ENCODE assay signal across 8 mouse cellular contexts in the genomic region with DNA sequence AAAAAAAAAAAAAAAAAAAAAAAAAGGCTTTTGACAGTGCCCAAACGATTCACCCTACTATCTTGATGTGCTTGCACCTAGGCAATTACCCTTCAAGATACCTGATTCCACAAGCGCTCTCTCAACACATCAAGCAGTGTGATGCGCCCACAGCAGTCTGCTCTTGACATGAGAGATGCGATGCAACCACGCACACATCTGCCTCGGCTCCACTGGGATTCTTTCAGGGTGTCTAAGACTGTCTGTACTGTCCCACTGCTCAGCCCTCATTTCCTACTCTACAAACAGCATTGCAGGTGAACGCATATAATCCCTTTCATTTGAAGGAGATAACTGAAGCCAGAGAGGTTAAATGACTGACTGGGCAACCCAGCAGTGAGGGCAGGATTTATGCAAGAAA. TPM values are rescaled to one million over a fixed set of nuclear protein-coding genes. Genes with fewer than 3 reads are reported as not detected.
DNase-seq lines count a peak whose midpoint lies in the region; ATAC-seq and TF ChIP-seq lines count a peak whose summit lies in the region.

No protein-coding gene starts in this region.

- H3K4me3 ChIP-seq in cerebellum, adult 2 months (replicated peaks; ENCODE audit: insufficient read depth, low read depth, low read length): peak overlapping the region; percentile 66
- peak overlapping the region; percentile 93 for H3K4me3 ChIP-seq in lung, postnatal 0 days (ENCODE audit: low read depth, low read length)
- H3K4me3 ChIP-seq in intestine, embryonic 14.5 days (ENCODE audit: low read depth, low read length): peak overlapping the region; percentile 95
- peak overlapping the region; percentile 89 for H3K4me3 ChIP-seq in neural tube, embryonic 12.5 days

- WGBS in cerebellum, adult 2 months: 23% methylated on average over 7 of the region's 7 CpGs
- 47% methylated on average over 7 of the region's 7 CpGs for WGBS in lung, postnatal 0 days
- 58% methylated on average over 7 of the region's 7 CpGs for WGBS in intestine, embryonic 14.5 days
- WGBS in neural tube, embryonic 12.5 days: 66% methylated on average over 7 of the region's 7 CpGs

- no peak for TF ChIP-seq CTCF in cerebellum, adult 2 months (IDR thresholded peaks at IDR 0.05; ENCODE audit: borderline replicate concordance, insufficient read depth, low read depth, low read length)
- no peak for TF ChIP-seq CTCF in lung, postnatal 0 days (IDR thresholded peaks at IDR 0.05)

- peak overlapping the region; percentile 73 for H3K9ac ChIP-seq in lung, postnatal 0 days (replicated peaks; ENCODE audit: low read depth)
- peak overlapping the region; percentile 95 for H3K9ac ChIP-seq in intestine, embryonic 14.5 days (ENCODE audit: low read length)
- peak overlapping the region; percentile 94 for H3K9ac ChIP-seq in neural tube, embryonic 12.5 days

- H3K27ac ChIP-seq in cerebellum, adult 2 months (ENCODE audit: insufficient read depth, low read length): no peak overlapping the region
- no peak overlapping the region for H3K27ac ChIP-seq in lung, postnatal 0 days (ENCODE audit: low read length)
- no peak overlapping the region for H3K27ac ChIP-seq in intestine, embryonic 14.5 days (ENCODE audit: low read depth)
- H3K27ac ChIP-seq in neural tube, embryonic 12.5 days: no peak overlapping the region

- TF ChIP-seq EP300 in lung, postnatal 0 days (IDR thresholded peaks at IDR 0.05): no peak

- H3K27me3 ChIP-seq in cerebellum, adult 2 months (ENCODE audit: control insufficient read depth, insufficient read depth, low read length): no peaks in the 10 kb centered on the region
- no peaks in the 10 kb centered on the region for H3K27me3 ChIP-seq in lung, postnatal 0 days (replicated peaks; ENCODE audit: insufficient read depth, low read length)
- no peaks in the 10 kb centered on the region for H3K27me3 ChIP-seq in intestine, embryonic 14.5 days (replicated peaks; ENCODE audit: control insufficient read depth, insufficient read depth, low read length)
- H3K27me3 ChIP-seq in neural tube, embryonic 12.5 days (replicated peaks): no peaks in the 10 kb centered on the region

- H3K36me3 ChIP-seq in lung, postnatal 0 days (ENCODE audit: insufficient read depth, low read length): peaks cover 30% of the 10 kb centered on the region; the same call in 1 of the 2 replicates
- H3K36me3 ChIP-seq in intestine, embryonic 14.5 days (ENCODE audit: control insufficient read depth, insufficient read depth, low read length): peaks cover 39% of the 10 kb centered on the region
- peaks cover 38% of the 10 kb centered on the region for H3K36me3 ChIP-seq in neural tube, embryonic 12.5 days

- H3K4me2 ChIP-seq in lung, postnatal 0 days (replicated peaks; ENCODE audit: low read depth, low read length): peak overlapping the region; percentile 86
- peak overlapping the region; percentile 78 for H3K4me2 ChIP-seq in intestine, embryonic 14.5 days (ENCODE audit: low read length)
- peak overlapping the region; percentile 92 for H3K4me2 ChIP-seq in neural tube, embryonic 12.5 days (replicated peaks)

- H3K9me3 ChIP-seq in lung, postnatal 0 days (ENCODE audit: low read length): no peaks in the 10 kb centered on the region
- H3K9me3 ChIP-seq in intestine, embryonic 14.5 days (ENCODE audit: control insufficient read depth, low read length): no peaks in the 10 kb centered on the region
- H3K9me3 ChIP-seq in neural tube, embryonic 12.5 days: no peaks in the 10 kb centered on the region

- no peak for DNase-seq in cerebellum, adult 2 months
- DNase-seq in cerebellum, adult 11-12 months: no peak
- DNase-seq in lung, postnatal 0 days (ENCODE audit: low spot score): no peak
- no peak for DNase-seq in lung, postnatal 36 days
- peak; percentile 48 for DNase-seq in intestine, embryonic 14.5 days (ENCODE audit: low spot score)
- no peak for DNase-seq in yolk sac, embryonic 10.5 days (ENCODE audit: low spot score)
- DNase-seq in ovary, postnatal 14 days (ENCODE audit: low spot score): no peak

- H3K4me1 ChIP-seq in cerebellum, adult 2 months (ENCODE audit: control insufficient read depth, insufficient read depth, low read length): peaks cover 10% of the 10 kb centered on the region
- peaks cover 4% of the 10 kb centered on the region; the same call in 1 of the 2 replicates for H3K4me1 ChIP-seq in lung, postnatal 0 days (ENCODE audit: insufficient read depth, low read depth, low read length)
- peaks cover 14% of the 10 kb centered on the region for H3K4me1 ChIP-seq in intestine, embryonic 14.5 days (replicated peaks; ENCODE audit: control insufficient read depth, insufficient read depth, low read length)
- H3K4me1 ChIP-seq in neural tube, embryonic 12.5 days: peaks cover 12% of the 10 kb centered on the region

- ATAC-seq in lung, postnatal 0 days: no peak
- no peak for ATAC-seq in intestine, embryonic 14.5 days (replicated peaks; ENCODE audit: low FRiP score, low TSS enrichment, low read depth)
- ATAC-seq in neural tube, embryonic 12.5 days (ENCODE audit: low FRiP score, low read depth): no peak

- TF ChIP-seq POLR2A in cerebellum, adult 2 months (IDR thresholded peaks at IDR 0.05; ENCODE audit: borderline replicate concordance, insufficient read depth, low read length): no peak

RNA-seq across cellular contexts. Expression of a gene that starts 1.2 kb away (rescaled TPM):
- 174 and 191 TPM in 2 replicates for polyA plus RNA-seq in cerebellum, adult 2 months (2012; rRNA removed)
- polyA plus RNA-seq in lung, postnatal 0 days (2015; fragmentation: Nextera tagmentation; extraction: Ambion mirVana): 39.4 and 44.9 TPM in 2 replicates
- 46.1 and 55.3 TPM in 2 replicates for polyA plus RNA-seq in intestine, embryonic 14.5 days (2014; fragmentation: Nextera tagmentation; extraction: Ambion mirVana)
- 114 and 130 TPM in 2 replicates for polyA plus RNA-seq in neural tube, embryonic 12.5 days (2016; fragmentation: Nextera tagmentation; extraction: Ambion mirVana)

RNA-seq across cellular contexts. Expression of a gene that starts 46.0 kb away (rescaled TPM):
- polyA plus RNA-seq in cerebellum, adult 2 months (2012; rRNA removed): 31.1 and 33.3 TPM in 2 replicates
- 3.5 TPM in 2 replicates for polyA plus RNA-seq in lung, postnatal 0 days (2015; fragmentation: Nextera tagmentation; extraction: Ambion mirVana)
- 7.0 and 7.5 TPM in 2 replicates for polyA plus RNA-seq in intestine, embryonic 14.5 days (2014; fragmentation: Nextera tagmentation; extraction: Ambion mirVana)
- polyA plus RNA-seq in neural tube, embryonic 12.5 days (2016; fragmentation: Nextera tagmentation; extraction: Ambion mirVana): 2.3 and 2.7 TPM in 2 replicates
